In genomic region chr2:180010686-180011085, GRCm38 (mm10) we compare ENCODE assay signal across 24 mouse cellular contexts.
"Had no signal": no experiment of that assay in that cellular context is flagged by ENCODE, and none has a peak within 500 bp of the region (broad histone marks: within the 10 kb centered on the region; RNA-seq: fewer than 3 reads in every experiment).

No protein-coding gene starts in this region.

- H3K4me3 ChIP-seq: kidney, embryonic 15.5 days; left cerebral cortex, adult 2 months; limb, embryonic 13.5 days; liver, embryonic 13.5 days; midbrain, embryonic 12.5 days; midbrain, embryonic 15.5 days; neural tube, embryonic 12.5 days; neural tube, embryonic 15.5 days; stomach, embryonic 15.5 days had no signal

- ATAC-seq: lung, postnatal 0 days; midbrain, embryonic 15.5 days had no signal

- H3K36me3 ChIP-seq: kidney, embryonic 15.5 days; limb, embryonic 13.5 days; liver, embryonic 13.5 days; midbrain, embryonic 12.5 days; midbrain, embryonic 15.5 days; neural tube, embryonic 12.5 days; neural tube, embryonic 15.5 days; stomach, embryonic 15.5 days had no signal

- H3K4me1 ChIP-seq: limb, embryonic 13.5 days; liver, embryonic 13.5 days; midbrain, embryonic 12.5 days; midbrain, embryonic 15.5 days; neural tube, embryonic 12.5 days; neural tube, embryonic 15.5 days; stomach, embryonic 15.5 days had no signal

- H3K27ac ChIP-seq: kidney, embryonic 15.5 days; left cerebral cortex, adult 2 months; limb, embryonic 13.5 days; liver, embryonic 13.5 days; macrophage; midbrain, embryonic 12.5 days; midbrain, embryonic 15.5 days; neural tube, embryonic 12.5 days; neural tube, embryonic 15.5 days; stomach, embryonic 15.5 days had no signal

- H3K9ac ChIP-seq: kidney, embryonic 15.5 days; limb, embryonic 13.5 days; liver, embryonic 13.5 days; lung, embryonic 14.5 days; midbrain, embryonic 12.5 days; midbrain, embryonic 15.5 days; neural tube, embryonic 12.5 days; neural tube, embryonic 15.5 days; stomach, embryonic 15.5 days had no signal

- DNase-seq: kidney, adult 8-10 months; kidney, postnatal 10 days; kidney, postnatal 36 days; layer of hippocampus, postnatal 36 days; left cerebral cortex, postnatal 4 days; liver; liver, embryonic 13.5 days; lung, embryonic 14.5 days; retina, postnatal 1 day; right cerebral cortex, postnatal 25 days; spleen, adult 18-20 months; thymus, adult 2 months; thymus, postnatal 14 days; thymus, postnatal 4 days had no signal

- H3K9me3 ChIP-seq: kidney, embryonic 15.5 days; liver, embryonic 13.5 days; midbrain, embryonic 12.5 days; midbrain, embryonic 15.5 days; neural tube, embryonic 12.5 days; neural tube, embryonic 15.5 days; stomach, embryonic 15.5 days had no signal

- H3K27me3 ChIP-seq: kidney, embryonic 15.5 days; midbrain, embryonic 12.5 days; midbrain, embryonic 15.5 days; neural tube, embryonic 15.5 days; stomach, embryonic 15.5 days had no signal

- H3K4me2 ChIP-seq: kidney, embryonic 15.5 days; limb, embryonic 13.5 days; liver, embryonic 13.5 days; lung, embryonic 14.5 days; midbrain, embryonic 12.5 days; midbrain, embryonic 15.5 days; neural tube, embryonic 12.5 days; neural tube, embryonic 15.5 days; stomach, embryonic 15.5 days had no signal
